Mouse (Mus musculus) ES-CJ7 (cell line): ENCODE data around the gene Abo.

Experiments used
- DNase-seq: peaks from one replicate; pipeline ENCODE4 v3.0.0; 2011; ENCODE audit warnings: low read depth, low spot score

Gene Abo

DNA sequence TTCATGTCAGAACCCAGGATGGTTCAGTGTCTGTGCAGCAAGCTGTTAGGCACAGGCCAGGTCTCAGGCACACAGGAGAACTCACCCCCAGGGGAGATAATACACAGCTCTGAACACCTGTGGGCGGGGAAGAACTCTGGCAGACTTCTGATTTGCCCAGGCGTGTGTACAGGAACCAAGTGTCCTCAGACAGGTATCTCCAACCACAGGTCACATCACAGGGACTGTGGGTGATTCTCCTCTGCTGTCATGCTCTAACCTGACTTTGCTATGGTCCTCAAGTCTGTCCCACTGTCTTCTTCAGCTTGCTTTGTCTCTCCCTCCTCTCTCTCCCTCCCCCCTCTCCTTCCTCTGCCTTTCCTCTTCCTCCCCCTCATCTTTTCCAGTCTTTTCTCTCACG is at the start of gene Abo:
TSS of gene Abo (minus strand) at position 101 of the 400 bp plus-strand sequence.
- no peak for DNase-seq

DNA sequence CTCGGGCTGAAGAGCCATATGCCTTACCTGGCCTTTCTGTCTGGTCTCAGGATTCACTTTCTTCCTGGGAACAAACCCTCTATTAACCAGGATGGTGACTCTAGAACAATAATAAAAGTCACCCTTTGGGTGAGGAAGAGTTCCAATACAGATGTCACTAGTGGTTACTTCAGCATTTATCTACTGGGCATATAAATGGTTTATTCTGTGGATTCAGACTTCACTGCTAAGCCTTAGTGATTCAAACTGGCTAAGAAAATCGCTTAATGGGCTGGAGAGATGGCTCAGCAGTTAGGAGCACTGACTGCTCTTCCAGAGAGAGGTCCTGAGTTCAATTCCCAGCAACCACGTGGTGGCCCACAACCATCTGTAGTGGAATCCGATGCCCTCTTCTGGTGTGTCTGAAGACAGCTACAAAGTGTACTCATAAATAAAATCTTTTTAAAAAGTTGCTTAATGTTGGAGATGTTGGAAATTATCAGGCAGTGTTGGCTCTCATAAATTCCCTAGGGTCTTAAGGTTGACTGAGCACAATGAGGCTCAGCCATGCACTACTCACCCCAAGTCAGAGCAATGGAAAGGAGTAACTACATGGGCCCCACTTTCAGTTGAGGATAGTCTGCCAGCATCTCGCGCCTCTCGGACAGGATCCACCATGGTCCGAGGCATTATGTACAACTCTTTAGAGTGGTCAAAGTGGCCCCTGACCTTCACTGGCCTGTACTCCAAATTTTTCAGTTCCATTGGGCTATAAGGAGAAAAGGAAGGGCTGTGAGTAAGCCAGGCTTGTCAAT is 49.6 kb upstream of the Abo start:
- DNase-seq, result no peak

DNA sequence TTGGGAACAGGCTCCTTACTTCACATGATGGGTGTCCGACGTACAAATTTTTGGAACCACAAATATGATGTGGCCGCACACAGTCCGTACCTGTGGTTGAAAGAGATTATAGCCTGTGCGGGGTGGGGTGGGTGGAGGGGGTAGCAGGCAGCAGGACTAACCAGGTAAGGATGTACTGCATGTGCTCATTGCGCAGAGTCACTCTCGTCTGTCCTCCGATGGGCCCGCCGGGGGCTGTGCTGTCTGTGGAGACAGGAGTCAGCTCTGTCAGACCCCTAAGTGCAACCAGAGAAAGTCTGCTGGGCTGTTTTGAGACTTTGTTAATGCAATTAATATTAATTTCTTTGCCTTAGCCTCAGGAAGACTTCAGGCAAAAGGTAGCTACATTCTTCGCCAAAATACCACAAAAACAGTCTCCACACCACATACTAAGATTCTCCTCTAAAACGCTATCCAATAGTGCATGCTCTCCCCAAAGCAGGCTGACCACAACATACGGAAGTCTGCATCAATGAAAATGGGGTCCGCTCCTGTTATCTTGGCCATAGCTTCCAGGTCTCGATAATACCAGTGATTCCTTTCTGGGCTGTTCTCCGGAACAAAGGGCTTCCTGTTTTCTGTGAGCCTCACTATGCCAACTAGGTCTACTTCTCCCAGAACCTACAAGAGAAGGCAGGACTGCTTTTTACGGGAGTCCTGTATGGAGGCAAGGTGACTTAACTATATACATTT is 48.8 kb upstream of the Abo start:
- DNase-seq, result no peak

DNA sequence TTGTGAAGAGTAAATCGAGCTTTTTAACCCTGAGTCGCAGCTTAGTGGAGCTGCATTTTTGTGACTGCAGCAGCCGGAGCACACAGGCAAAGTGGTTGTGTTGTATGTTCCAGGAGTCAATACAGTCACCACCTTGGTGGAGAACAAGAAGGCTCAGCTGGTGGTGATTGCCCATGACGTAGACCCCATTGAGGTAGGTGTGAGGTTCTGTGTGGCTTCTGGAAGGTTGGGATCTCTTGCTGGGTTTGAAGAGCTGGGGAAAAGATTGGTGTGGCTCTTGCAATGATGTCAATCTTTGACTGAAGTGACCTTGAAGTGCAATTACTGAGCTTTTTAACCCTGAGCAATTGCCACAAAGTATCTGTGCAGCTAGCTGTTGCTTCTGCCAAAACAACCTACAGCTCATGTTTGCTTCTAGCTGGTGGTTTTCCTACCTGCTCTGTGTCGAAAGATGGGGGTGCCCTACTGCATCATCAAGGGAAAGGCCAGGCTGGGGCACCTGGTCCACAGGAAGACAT is 47.5 kb upstream of the Abo start:
- DNase-seq, result no peak

DNA sequence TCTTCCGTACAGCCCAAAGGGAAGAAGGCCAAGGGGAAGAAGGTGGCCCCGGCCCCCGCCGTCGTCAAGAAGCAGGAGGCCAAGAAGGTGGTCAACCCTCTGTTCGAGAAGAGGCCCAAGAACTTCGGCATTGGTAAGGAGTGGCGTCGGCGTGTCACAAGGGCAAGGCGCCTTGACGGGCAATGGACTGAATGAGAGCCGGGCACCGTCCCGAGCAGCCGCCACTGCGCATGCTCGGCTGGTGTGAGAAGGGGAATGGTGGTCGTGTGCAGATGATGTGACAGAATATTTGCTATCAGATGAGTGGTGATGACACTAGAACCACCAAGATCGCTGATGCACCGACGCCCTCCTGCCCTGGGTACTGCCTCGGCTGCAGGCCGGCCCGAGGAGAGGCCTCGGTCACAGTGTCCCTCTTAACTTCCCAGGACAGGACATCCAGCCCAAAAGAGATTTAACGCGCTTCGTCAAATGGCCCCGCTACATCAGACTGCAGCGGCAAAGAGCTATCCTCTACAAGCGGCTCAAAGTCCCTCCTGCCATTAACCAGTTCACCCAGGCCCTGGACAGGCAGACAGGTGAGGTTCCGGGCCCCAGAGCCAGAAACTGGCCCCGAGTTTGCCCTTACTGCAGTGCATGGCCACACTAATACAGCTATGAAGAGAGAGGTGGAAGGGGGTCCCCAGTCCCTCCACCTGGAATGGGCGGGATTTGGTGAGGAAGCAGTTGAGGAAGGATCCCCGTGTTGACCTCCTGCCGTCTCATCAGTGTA is 46.4 kb upstream of the Abo start:
- peak; percentile 66 for DNase-seq

DNA sequence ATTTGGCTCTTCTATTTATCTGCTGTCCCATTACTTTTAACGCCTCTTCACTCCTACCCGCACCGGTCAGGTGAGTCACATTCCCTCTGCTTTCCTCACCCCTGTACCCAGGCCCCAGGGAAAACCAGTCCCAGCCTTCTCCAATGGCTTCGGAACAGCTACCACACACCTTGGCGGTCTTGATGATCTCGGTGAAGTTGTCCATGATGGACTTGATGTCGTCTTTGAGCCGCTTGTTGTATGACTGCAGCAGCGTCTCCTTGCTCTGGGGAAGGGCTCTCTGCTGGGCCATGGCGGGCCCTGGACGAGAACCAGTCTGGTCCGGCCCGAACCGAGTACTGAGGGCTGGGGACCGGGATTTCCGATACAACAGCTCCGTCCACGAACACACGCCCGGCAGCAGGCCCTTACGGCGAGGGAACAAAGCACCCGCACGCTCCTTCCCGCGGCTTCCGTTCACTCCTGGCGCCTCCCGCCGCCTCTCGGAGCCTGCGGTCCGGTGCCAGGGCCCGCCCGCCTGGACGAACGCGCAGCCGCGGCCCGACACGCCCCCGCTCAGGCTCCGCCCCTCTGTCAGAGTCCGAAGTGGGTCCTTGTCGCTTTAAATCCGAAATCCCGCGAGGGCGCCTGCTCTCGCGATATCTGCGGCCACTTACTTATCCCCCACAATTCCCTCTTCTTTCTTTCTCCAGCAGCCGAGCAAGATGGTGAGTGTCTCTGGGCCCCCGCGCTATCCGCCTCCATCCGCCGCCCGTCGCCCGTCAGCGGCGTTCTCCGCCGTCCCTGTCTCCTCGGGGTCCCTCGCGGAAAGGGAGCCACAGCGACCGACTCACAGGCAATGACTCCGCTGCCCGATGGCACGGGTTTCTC is 45.6 kb upstream of the Abo start, which contains the start of the genes Med22 and Rpl7a:
TSS of gene Med22 (minus strand) at position 554 of the 870 bp plus-strand sequence.
TSS of gene Rpl7a (plus strand) at position 641 of the 870 bp plus-strand sequence.
- peak; percentile 98 for DNase-seq

DNA sequence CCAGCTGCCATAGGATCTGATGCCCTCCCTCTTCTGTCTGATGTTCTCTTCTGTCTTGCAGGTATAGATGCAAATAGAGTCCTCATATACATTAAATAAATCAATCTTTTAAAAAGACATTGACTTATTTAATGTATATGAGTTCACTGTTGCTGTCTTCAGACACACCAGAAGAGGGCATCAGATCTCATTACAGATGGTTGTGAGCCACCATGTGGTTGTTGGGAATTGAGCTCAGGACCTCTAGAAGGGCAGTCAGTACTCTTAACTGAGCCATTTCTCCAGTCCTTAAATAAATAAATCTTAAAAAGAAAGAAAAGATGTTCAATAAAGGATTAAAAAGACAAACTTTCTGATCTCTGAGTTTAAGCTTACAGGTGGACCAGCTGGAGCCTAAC is 44.6 kb upstream of the Abo start:
- DNase-seq, result no peak

DNA sequence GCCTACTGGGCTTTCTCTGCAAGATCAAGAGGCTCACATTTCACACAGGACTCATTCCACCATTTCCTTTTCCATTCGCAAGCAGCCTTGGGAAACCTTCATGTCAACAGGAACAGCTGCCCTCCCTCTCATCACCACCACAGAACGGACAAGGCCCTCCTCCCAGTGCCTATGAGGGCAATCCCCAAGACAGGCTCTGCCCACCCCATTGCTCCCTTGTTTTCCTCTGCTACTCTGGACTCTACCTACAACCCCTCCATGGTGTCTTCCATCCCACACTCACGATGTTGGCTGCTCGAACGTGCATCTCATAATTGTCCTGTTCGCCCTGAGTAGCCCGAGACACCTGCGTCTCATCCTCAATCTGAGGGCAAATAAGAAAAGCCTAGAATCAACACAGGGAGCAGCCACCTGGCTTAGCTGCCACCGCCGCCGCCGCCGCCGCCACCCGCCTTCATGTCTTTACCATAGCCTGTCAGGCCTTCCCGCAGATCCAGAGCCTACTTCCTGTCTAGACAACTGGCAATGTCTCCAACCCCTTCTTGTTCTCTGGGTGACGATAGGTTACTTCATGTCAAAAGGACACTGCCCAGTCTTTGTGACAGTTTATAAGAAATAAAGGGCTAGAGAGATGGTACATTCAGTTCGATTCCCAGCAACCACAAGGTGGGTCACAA is 44.1 kb upstream of the Abo start:
- no peak for DNase-seq

DNA sequence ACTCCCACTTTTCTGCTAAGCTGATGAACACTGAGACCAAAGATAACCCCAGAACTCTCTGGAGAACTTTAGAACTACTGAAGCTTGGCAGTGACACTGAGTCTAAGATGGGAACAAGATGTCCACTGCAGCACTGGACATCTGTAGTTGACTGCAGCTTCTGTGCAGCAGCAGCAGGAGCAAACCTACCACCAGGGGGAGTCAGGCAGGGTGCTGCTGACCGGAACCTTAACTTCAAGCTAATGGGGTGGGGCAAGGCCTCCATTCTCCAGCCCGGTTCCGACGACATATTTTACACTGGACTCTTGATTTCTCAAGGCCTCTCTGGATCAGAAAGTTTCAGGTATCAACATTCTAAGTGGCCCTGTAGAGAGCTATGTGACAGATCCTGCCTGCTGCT is 42.3 kb upstream of the Abo start:
- DNase-seq, result peak; percentile 55

DNA sequence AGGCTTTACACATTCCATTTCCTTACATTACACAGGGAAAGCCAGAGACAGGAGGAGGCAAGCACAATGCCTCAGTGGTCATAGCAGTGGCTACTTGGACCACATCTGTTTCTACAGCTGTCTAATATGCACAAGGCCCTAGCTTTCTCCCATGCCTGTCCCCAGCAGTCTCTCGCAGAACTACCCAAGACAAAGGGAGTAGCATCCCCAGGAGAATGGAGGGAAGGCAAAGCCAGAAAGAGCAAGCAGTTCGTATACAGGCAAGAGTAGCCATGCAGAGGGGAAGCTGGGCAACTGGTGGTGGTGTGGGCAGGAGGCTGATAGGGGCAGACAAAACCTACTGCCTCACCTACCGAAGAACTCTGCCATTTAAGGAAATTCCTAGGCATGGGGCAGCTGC is 41.7 kb upstream of the Abo start:
- no peak for DNase-seq

DNA sequence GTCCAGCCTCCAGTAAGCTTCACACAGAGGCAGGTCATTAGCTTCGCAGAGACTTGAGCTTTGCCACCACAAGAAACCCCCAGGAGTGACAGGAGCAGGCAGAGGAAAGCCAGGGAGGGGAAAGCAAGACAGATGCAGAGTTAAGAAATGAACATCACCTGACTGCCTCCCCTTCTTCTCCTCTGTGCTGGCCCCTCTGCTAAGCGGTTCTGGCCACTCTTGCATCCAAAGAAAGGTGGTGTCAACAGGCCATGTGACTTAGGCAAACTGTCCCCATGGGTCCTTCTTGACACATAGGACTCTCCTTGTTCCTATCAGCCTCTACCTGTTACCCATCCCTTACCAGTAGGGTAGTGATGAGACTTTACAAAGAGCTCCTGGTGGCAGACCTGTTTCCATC is 41.2 kb upstream of the Abo start:
- DNase-seq, result no peak

DNA sequence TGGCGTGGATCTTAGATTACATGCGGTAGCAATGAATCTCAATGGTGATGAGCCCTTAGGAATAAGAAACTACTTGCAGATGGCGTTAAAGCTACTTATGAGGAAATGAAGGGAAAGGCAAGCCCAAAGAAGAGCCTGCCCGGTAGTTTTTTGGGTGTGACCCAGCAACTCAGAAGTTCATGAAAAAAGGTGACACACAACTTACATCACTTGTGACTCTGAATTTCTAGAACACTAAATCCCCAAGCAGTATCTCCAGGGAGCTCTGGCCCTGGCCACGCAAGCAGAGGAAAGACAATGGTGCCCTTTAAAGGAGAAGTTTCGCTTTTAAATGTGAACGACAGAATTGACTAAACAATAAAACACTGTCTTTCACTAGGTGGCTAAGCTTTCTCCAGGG is 38.5 kb upstream of the Abo start:
- DNase-seq, result no peak

DNA sequence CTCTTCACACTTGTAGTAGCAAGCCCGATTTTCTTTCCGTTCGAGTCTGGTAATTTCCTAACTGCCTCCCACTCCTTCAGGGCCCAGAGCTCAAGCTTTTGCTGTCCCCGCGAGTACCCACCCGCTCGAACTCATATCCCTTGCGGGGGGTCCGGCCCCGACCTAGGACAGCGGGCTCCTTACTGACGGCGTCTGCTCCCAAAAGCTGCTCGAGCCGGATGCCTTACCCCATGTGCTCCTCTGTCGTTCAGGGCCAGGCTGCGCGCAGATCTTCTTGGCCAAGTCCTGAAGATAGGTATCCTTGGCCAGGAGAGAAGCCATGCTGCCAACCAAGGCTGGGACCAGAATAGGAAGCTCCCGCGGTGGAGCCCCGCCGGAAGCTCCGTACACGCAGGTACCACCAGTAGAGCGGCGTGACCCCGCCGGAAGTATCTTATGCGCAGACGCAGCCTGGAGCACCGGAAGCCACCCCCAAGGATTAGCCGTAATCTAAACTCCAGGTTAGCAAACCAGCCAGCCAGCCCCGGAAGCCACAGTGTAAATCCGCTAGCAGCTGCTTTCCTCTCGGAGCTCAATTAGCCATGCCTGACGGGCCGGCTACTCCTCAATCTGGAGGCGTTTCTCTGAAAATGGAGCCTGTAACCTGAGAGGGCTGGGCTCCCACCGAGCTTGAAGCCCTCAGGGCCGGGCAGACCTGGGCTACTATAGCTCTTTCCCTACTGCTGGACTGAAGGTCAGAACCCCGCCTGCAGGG is 37.9 kb upstream of the Abo start, which contains the start of gene Surf6:
TSS of gene Surf6 (minus strand) at position 413 of the 754 bp plus-strand sequence.
- peak; percentile 98 for DNase-seq

DNA sequence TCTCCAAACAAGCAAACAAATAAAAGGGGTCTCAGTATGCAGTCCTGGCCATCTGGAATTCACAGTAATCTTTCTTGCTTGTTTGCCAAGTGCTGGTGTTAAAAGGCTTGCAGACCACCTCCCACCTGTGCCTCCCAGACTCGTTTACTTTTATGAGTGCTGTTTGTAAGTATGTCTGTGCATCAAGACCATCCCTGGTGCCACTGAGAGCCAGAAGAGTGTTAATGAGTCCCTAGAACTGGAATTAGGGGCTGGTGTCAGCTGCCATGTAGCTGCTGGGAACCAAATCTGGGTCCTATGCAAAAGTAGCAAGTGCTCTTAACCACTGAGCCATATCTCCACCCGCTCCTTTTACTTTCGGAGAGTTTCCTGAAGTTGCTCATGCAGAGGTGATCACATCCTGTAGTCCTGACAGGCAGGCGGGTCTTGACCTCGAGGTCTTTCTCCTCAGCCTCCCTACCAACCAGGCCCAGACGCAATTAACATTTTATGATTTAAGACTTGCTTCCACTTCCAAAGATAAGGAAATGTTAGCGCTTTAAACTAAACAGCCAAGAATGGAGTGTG is 37.1 kb upstream of the Abo start:
- DNase-seq, result no peak

DNA sequence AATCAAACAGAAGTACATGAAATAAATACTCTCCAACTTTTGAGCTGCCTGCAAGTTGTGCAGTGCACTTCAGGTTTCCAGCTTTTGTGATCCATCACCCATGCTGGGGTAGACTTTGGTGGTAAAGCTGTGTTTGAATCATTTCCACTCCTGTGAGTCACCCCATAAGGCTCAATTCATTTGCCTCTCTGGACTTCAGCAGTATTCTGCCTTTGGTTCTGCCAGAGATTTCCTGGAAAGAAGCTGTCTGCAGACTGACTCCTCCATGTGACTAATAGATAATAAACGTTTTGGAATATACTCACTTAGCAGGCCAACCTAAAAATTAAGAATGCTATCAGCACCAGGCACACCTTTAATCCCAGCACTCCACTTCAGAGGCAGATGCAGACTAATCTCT is 36.0 kb upstream of the Abo start:
- DNase-seq, result no peak

DNA sequence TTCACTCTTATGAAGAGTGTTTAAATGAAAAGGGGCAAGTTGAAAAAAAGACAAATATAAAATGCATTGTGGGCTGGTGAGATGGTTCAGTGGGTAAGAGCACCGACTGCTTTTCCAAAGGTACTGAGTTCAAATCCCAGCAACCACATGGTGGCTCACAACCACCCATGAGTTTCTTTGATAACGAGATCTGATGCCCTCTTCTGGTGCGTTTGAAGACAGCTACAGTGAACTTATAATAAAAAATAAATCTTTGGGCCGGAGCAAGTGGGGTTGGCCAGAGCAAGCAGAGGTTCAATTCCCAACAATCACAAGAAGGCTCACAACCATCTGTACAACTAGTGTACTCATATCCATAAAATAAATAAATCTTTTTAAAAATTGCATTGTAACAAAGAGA is 31.1 kb upstream of the Abo start:
- no peak for DNase-seq

DNA sequence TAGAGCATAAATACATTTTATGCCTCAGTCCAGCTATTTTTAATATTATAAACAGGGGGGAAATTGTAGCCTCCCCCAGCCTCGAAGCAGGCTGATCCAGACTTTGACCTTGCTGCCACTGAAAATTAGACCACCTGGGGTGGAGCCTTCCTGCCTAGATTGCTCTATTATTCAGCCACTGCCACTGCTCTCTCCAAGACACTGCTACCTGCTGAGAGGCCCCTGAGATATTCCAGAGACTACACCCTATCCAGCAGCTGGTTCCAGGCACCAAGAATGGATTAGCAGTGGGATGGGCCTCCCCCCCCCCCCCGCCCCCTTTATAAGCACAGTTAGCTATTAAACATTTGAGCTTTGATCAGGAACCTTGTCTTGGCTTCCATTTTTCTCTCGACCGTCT is 21.4 kb upstream of the Abo start:
- peak; percentile 67 for DNase-seq

DNA sequence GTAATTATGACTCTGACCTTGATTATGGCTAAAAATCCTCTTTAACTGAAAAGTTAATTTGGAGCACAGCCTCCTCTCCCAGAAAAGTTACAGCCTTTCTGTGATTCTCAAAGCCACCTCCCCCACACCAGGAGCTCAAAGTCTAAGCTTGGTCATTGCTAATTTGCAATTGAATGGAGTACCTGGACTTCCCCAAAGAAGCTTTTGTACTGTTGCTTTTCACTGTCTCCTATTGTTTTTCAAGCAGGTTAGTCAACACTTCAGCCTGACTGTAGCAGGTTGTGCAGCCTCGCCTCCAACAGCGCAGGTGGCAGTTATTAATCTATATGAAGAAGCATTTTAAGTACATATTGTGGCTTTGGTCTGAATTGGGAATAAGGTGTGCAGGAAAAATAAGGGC is 20.8 kb upstream of the Abo start:
- peak; percentile 47 for DNase-seq

DNA sequence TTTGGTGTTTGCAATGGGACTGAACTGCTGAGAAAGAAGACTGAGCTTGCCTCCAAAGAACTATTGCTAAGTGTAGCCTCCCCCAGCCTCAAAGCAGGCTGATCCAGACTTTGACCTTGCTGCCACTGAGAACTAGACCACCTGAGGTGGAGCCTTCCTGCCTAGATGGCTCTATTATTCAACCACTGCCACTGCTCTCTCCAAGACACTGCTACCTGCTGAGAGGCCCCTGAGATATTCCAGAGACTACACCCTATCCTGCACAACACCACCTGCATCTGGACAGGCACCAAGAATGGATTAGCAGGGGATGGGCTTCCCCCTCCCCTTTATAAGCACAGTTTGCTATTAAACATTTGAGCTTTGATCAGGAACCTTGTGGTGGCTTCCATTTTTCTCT is 13.8 kb upstream of the Abo start:
- peak; percentile 59 for DNase-seq
